Mouse (Mus musculus): ENCODE measurements at regions not wholly inside any gene's neighbourhood (a gene's known extent, or its start where the extent isn't known, plus 50 kb on each side); places are given as distances from the start of the nearest gene placed in this dataset.

- no peak for DNase-seq (ENCODE audit: low spot score)
Measured at GRCm38 (mm10) chr2:48730780-48731179, 83.1 kb upstream of the Acvr2a start.

DNA sequence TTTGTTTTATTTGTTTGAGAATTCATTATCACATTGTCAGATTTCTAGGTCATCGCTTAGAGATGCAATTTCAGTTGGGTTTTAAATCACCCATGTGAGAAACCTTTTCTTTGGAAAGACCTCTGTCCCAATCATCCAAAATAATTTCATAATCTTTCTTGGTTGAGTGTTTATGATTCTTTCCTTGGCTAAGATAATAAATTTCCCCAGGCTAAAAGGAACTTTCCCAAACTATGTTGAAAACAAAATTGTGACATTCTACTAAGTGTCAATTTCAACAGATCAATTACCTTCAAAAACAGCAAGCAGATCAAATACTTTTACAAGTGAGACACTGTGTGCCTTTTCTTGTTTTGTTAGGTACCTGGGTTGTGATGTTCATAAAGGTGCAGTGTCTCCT lies 80.0 kb upstream of the Acvr2a start:
- no peak for DNase-seq (ENCODE audit: low spot score)

DNA sequence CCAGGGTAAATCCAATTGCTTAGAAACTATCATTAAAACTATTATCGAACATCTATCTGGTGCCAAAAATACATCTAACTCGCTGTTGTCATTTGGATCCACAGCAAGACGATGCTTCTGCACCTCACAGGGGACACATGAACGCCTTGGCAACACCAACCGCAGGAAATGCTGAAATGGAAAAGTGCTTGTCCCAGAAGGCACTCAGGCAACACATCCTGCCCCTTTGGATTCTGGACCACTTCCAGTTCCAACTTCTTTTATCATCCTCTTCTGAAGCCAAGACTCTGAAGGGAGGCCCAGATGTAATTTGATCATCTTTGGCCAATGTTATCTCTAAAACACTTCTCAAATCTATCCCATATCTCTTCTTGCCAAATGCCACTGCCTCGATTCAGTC lies 79.4 kb upstream of the Acvr2a start:
- DNase-seq (ENCODE audit: low spot score) = no peak

DNA sequence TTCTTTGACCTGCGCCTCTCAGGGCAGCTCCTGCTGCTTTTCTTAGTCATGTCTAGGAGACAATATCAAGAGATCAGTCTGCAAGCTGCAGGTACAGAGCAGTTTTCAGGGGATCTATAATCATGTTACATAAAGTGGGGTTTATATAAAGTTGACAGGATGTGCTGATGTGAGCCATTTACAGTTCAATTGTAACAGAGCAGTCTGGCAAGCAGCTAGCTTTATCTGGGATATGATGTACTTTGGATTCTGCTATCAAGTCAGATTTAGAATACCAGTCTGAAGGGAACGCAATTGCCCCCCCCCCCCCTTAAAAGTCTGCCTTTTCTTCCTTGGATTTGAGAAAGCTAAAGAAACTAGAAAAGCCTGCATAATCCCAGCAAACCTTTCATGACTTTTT lies 77.6 kb upstream of the Acvr2a start:
- no peak for DNase-seq (ENCODE audit: low spot score)

Data from thymus, postnatal 0 days (tissue).